Mouse (Mus musculus) embryonic fibroblast, embryonic 13.5 days (primary cell): ENCODE data around the gene Unk. TPM values are rescaled to one million over a fixed set of nuclear protein-coding genes. Genes with fewer than 3 reads are reported as not detected.
"Not testable (repeated sequence)": the region's sequence is repeated elsewhere in the genome, so short reads cannot be mapped to it uniquely, and the experiment has no call there.

ENCODE experiments used
- H3K27ac ChIP-seq: 2 replicates; pipeline ENCODE4 v1.5.1; 2012; ENCODE audit warnings: low read length, control low read depth, inconsistent platforms; ENCODE audit not compliant: insufficient read depth
- H3K4me1 ChIP-seq: 2 replicates; pipeline ENCODE4 v1.6.1; 2011; ENCODE audit warnings: low read length; ENCODE audit not compliant: control insufficient read depth, insufficient read depth
- H3K4me3 ChIP-seq: 2 replicates; pipeline ENCODE4 v1.5.1; 2011; ENCODE audit warnings: mild to moderate bottlenecking, control low read depth, low read length; ENCODE audit not compliant: insufficient read depth
- CTCF ChIP-seq: IDR thresholded peaks from 2 replicates; pipeline ENCODE4 v1.5.1; 2011; ENCODE audit warnings: mild to moderate bottlenecking, control low read depth, low read length, moderate library complexity, borderline replicate concordance; ENCODE audit not compliant: insufficient read depth
- POLR2A ChIP-seq: IDR thresholded peaks from 2 replicates; pipeline ENCODE4 v1.6.1; 2011; ENCODE audit warnings: low read depth, mild to moderate bottlenecking, control low read depth, low read length, moderate library complexity
- polyA plus RNA-seq: library from polyadenylated mRNA; stranded (reverse); fragments of >200 nt; gene quantifications from 2 replicates; pipeline ENCODE4 v1.2.4, GENCODE M21; 2011; ENCODE audit warnings: low read depth; ENCODE audit not compliant: missing spikeins, insufficient read length

The Unk gene
- polyA plus RNA-seq, 1 experiment, result 18.8 TPM

DNA sequence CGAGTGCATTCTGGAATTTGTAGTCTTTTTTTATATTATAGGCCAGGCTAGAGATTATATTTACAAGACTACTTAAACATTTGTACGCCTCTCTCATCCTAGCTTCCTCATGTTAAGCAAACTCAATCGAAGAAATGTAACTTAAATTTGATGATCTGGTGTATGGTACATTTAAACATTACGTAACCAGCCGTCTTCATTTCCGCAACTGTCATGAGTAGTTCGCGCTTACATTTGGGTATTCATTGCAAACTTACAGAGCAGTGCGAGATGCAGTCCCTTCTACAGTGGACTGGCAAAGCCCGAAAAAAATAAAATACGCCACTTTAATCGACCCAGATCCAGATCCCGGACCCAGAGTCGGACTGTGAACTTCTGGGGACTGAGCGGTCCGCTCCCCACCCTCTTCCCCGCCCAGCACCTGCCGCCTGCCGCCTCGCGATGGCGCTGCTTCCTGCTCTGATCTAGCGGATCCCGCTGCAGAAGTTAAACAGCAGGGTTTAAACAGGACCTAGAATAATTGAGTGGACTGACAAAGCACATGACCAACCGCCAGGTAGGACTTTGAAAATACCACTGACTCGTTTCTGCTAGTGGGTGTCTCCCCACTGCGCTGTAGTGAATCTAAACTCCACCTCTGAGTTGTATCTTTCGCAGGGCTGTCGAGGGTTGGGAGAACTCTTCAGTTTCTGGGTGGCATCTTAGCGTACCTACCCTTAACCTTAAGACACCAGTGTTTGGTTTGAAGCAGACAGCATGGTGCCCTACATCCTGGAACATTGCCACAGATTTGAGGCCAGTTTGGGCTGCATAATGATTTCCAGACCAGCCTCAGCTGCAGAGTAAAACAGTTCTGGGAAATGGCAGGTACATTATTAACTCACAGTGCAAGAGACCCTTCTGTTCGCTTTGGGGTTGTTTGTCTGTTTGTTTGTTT is 57.3 kb downstream of the Unk start:
- Histone ChIP-seq H3K4me3 (peak overlapping the region; percentile 34), H3K27ac (no peak overlapping the region), H3K4me1 (peaks cover 2% of the 10 kb centered on the region; the same call in 1 of the 2 replicates)
- peak; percentile 90 for TF ChIP-seq CTCF
- no peak for TF ChIP-seq POLR2A

DNA sequence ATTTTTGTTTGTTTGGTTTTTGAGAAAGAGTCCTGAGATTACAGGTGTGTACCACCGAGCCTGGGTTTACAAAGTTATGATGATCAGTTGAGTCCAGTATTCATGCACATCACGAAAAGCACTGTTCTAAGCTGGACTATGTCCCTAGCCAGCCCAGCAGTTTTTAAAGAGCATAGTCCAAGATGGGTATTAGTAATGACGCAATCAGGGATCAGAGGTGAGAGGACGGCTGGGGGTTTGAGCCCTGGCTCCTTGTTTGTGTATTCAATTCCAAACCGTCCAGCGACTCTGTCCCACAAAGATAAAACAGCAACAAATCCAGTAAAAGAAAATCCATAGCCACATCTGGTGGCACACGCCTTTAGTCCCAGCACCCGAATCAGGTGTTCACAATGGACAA is 58.1 kb downstream of the Unk start:
- TF ChIP-seq CTCF (no peak), POLR2A (no peak)
- Histone ChIP-seq H3K4me3 (no peak overlapping the region), H3K4me1 (peaks cover 2% of the 10 kb centered on the region; the same call in 1 of the 2 replicates), H3K27ac (no peak overlapping the region)

DNA sequence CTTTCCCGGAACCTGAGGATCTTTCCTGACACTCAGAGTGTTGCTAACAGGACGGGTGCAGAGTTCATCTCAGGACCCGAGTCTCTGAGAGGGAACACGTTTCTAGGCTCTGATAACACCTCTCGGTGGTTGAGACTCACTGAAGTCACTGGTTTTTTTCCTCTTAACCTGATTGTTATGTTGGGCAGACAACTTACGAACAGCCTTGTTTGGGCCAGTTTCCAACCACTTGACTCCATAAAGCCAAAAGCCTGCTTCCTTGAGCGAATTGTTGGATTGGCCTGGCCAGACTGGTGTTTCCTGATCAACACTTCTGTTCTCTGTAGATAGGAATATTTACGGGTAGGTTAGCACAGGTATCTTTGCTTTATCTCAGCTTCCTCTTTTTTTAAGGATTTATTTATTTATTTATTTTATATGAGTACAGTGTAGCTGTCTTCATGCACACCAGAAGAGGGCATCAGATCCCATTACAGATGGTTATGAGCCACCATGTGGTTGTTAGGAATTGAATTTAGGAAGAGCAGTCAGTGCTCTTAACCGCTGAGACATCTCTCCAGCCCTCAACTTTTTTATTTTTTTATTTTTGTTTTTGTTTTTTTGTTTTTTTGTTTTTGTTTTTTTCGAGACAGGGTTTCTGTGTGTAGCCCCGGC is 58.7 kb downstream of the Unk start:
- no peak overlapping the region for H3K4me3 ChIP-seq
- H3K27ac ChIP-seq, result no peak overlapping the region
- TF ChIP-seq POLR2A (no peak), CTCF (no peak)
- peaks cover 2% of the 10 kb centered on the region; the same call in 1 of the 2 replicates for H3K4me1 ChIP-seq

DNA sequence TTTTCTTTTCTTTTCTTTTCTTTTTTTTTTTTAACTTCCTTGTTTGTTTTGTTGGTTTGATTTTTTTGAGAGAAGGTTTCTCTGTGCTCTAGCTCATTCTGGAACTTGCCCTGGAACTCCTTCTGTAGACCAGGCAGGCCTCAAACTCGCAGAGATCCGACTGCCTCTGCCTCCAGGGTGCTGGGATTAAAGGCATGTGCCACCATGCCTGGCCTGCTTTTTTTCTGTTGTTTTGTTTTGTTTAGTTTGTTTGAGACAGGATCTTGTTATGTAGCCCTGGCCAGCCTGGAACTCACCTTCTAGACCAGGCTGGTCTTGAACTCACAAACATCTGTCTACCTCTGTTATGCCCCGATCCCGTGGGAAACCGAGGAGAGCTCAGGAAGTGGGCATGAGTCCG is 59.4 kb downstream of the Unk start:
- no peak for TF ChIP-seq POLR2A
- TF ChIP-seq CTCF, result no peak
- no peak overlapping the region for H3K27ac ChIP-seq
- H3K4me1 ChIP-seq, result peaks cover 2% of the 10 kb centered on the region; the same call in 1 of the 2 replicates
- H3K4me3 ChIP-seq, result no peak overlapping the region

DNA sequence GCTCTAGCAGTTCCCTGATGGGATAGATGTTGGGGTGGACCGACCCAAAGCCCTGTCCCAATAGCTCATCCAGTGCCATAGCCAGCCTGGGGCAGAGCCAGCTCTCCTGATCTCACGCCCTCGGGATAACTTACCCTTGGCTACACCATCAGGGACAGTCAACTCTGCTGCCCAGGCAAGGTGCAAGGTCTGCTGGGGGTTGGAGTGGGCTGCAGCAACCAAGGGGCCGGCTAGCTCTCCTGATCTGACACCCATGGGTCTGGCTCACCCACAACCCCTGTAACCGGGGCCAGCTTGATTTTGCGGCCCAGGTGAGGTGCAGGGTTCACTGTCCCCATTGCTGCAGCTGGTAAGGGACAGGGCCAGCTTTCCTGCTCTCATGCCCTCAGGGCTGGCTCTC is 61.5 kb downstream of the Unk start:
- TF ChIP-seq CTCF (no peak), POLR2A (no peak)
- no peaks in the 10 kb centered on the region for H3K4me1 ChIP-seq
- no peak overlapping the region for H3K4me3 ChIP-seq
- no peak overlapping the region for H3K27ac ChIP-seq

DNA sequence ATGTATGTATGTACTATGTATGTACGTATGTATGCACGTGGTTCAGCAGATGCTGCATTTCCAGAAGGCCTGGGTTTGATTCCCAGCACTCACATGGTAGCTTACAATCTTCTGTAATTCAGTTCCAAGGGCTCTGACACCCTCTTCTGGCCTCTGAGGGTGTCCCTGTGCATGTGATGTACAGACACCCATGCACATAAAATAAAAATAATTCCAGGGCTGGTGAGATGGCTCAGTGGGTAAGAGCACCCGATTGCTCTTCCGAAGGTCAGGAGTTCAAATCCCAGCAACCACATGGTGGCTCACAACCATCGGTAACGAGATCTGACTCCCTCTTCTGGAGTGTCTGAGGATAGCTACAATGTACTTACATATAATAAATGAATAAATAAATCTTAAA is 62.8 kb downstream of the Unk start:
- H3K27ac ChIP-seq, H3K4me1 ChIP-seq, H3K4me3 ChIP-seq: not testable (repeated sequence)

DNA sequence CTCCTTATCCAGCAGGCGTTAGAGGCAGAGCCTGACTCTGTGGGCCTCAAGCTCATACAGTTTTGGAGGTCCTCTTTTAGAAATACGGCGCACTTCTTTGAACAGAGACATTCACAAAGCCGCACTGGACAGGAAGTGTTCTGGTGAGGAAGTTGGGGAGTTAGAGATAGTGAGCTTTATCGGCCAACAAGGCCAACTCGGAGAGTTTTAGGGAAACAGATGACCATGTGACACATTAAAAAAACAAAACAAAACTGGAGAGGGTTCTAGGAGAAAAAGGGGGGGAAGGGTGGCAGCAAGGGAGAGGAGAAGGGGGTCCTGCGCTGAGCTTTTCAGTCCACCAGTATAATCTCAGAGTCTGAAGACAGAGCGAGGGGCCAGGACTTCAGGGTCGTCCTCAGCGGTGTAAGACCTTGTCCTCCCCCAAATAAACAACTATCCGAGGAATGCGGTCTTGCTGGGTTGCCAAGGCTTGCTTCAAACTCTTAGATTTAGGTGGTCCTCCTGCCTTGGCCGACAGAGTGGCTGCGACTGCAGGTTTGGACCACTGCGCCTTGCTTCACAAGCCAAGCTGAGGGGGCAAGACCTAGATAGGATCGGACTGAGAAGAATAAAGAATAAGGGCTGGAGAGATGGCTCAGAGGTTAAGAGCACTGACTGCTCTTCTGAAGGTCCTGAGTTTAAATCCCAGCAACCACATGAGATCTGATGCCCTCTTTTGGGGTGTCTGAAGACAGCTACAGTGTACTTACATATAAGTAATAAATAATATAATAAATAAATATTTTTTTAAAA is 63.8 kb downstream of the Unk start:
- Histone ChIP-seq H3K4me1 (no peaks in the 10 kb centered on the region), H3K4me3 (no peak overlapping the region), H3K27ac (no peak overlapping the region)
- TF ChIP-seq CTCF, result no peak

DNA sequence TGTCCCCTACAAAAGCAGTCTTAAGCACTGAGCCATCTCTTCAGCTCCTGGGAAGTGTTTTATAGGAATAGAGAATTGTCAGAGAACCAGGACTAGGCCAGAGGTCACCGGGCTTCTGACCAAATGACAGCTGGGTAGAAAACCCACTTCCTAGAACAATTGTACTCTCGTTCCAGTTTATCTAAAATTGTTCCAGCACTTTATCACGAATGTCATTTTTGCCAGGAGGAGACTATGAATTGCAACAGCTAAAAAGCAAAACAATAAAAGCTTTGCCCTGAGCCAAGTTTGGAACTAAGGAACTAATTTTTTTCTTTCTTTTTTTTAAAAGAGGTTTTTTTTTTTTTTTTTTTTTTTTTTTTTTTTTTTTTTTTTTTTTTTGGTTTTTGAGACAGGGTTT is 65.5 kb downstream of the Unk start:
- no peaks in the 10 kb centered on the region for H3K4me1 ChIP-seq
- TF ChIP-seq POLR2A (no peak), CTCF (no peak)

DNA sequence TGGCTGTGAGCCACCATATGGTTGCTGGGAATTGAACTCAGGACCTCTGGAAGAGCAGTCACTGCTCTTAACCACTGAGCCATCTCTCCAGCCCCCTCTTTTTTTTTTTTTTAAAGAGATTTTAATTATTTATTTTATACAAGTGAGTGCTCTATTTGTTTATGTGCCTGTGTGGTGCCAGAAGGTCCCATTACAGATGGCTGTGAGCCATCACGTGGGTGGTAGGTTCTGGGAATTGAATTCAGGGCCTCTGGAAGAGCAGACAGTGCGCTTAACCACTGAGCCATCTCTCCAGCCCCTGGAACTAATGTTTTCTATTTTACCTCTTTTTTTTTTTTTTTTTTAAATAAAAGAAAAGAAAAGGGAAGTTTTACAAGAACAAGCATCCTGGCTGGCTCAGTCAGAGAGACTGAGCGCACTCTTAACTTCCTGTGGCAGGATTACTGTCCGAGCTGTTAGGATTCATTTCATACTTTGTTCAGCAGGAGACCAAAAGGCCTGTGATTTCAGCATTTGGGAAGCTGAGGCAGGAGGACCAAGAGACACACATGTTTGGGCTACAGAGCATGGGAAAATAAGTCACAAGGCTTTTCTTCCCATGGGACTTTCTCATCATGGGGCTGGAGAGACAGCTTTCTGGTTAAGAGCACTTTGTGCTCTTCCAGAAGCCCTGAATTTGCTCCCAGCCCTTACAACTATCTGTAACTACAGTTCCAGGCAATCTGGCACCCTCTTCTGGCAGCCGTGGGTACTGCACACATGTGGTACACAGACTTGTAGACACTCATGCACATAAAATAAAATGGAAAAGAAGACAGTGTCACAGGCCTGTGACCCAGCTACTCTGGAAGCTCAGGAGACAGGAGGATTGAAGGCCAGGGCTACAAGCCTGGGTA is 66.3 kb downstream of the Unk start:
- no peak overlapping the region for H3K27ac ChIP-seq
- no peaks in the 10 kb centered on the region for H3K4me1 ChIP-seq
- TF ChIP-seq POLR2A (no peak), CTCF (peak; percentile 22; the same call in 1 of the 2 replicates)
- H3K4me3 ChIP-seq, result no peak overlapping the region

More for the DNA sequence above, 65.5 kb downstream of the Unk start:
- Histone ChIP-seq H3K27ac (no peak overlapping the region), H3K4me3 (no peak overlapping the region)
